Mouse (Mus musculus) layer of hippocampus, postnatal 10 days (tissue): Measurements from ENCODE around the gene Lyrm9. TPM values are rescaled to one million over a fixed set of nuclear protein-coding genes. Genes with fewer than 3 reads are reported as not detected.

Experiments used
- total RNA-seq, 2 experiments: library from RNA; stranded (reverse); gene quantifications; 2 replicates each; pipeline ENCODE4 v1.2.3; 2021

Lyrm9 gene
- total RNA-seq, 2 experiments from 2014 or later = 23.5 to 24.6 TPM

Other genes with a start within 250 kb of the Lyrm9 start
- 10 to 100 TPM; 36.9 to 41.9 TPM for gene Nlk, start 129.2 kb upstream of the Lyrm9 start, total RNA-seq
- 10 to 100 TPM; 16.2 to 19.4 TPM for gene Ccnq, start 74.9 kb upstream of the Lyrm9 start, total RNA-seq
- 1 to 10 TPM; 1.5 to 2.3 TPM for gene Nos2, start 94.2 kb downstream of the Lyrm9 start, total RNA-seq
- gene Lgals9, start 158.4 kb downstream of the Lyrm9 start, total RNA-seq = 1 to 10 TPM; 6.6 to 7.1 TPM